Mouse (Mus musculus): ENCODE measurements around the gene Arhgef19. TPM values are rescaled to one million over a fixed set of nuclear protein-coding genes. Genes with fewer than 3 reads are reported as not detected.

The Arhgef19 gene
- polyA plus RNA-seq, 1 experiment from 2014 or later = 4.7 TPM

DNA sequence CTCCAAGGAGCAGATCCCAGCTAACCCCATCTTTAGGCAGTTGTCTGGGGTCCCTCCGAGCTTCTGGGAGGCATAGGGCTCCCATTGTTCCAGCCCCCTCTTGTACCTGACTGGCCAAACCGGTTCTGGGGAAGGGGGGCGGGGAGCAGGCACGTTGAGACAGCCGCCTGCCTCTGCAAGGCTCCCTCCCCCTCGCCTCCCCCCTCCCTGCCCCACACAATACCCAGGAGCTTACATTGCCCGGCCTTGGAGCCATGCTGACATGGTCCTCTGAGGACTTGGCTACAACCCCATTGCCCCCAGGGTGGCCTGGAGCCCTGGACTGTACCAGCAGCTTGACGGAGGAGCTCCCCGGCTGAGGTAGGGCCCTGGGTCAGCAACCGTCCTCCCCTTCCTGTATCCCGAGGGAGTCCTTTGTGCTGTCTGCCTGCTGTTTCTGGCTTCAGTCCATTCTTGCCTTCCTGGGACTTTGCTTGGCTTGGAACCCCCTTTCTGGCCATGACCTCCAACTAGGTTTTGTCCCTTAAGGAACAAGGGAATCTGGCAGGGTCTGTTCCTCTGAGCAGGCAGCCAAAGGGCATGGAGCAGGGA is 3.4 kb downstream of the Arhgef19 start:
- Histone ChIP-seq H3K27me3 (ENCODE audit: low read depth, poor library complexity, severe bottlenecking) (peaks cover 100% of the 10 kb centered on the region), H3K27ac (peak overlapping the region; percentile 72), H3K9me3 (replicated peaks) (no peaks in the 10 kb centered on the region), H3K36me3 (no peaks in the 10 kb centered on the region), H3K4me3 (peak overlapping the region; percentile 30), H3K4me1 (peaks cover 70% of the 10 kb centered on the region)
- DNase-seq (ENCODE audit: low spot score) = peak; percentile 57
- 10% methylated on average over 11 of the region's 11 CpGs for WGBS

DNA sequence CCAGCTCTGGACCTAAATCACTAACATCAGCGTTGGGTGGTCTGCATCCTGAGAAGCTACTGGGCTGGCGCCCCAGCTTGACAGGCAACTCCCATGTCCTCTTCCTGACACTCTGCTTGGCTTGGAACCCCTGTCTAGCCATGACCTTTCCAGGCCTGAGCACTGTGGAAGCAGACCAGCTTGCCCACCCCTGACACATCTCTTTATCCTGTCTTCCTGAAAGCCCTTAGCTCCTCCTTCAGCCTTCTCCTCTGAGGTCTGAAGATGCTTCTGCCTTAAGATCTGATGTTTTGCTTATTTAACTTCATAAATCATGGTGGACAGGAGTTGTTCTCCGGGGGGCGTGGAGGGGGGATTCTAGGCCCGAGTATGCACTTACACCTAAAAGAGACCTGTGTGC is 4.3 kb downstream of the Arhgef19 start:
- no peak for DNase-seq (ENCODE audit: low spot score)
- 62% methylated on average over 5 of the region's 5 CpGs for WGBS
- no peak overlapping the region for H3K27ac ChIP-seq
- peaks cover 100% of the 10 kb centered on the region for H3K27me3 ChIP-seq (ENCODE audit: low read depth, poor library complexity, severe bottlenecking)
- no peaks in the 10 kb centered on the region for H3K36me3 ChIP-seq
- H3K9me3 ChIP-seq (replicated peaks) = no peaks in the 10 kb centered on the region
- H3K4me1 ChIP-seq = peaks cover 77% of the 10 kb centered on the region
- 0 out of 2 replicates have a peak overlapping the region, but pooled peaks have one; percentile 30 for H3K4me3 ChIP-seq

DNA sequence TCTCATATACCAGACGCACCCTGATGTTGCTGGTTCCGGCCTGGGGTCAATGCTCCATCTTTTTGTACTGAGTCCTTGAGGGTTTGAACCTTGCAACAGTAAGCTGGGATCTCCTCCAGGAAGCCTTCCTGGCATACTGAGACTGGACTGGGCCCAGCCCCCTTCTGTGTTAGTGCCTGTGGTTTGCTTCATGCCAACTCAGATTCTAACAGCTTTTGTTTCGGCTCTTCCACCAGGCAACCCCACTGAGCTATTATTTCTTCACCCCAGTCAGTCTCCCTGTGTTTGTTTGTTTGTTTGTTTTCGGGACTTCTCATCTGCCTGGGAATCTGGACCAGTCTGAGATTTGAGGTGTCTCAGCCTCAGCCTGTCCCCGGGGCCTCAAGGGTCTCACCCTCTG is 5.1 kb downstream of the Arhgef19 start:
- Histone ChIP-seq H3K4me1 (peaks cover 73% of the 10 kb centered on the region), H3K27ac (peak overlapping the region; percentile 32; the same call in 1 of the 2 replicates), H3K4me3 (peak overlapping the region; percentile 11; the same call in 1 of the 2 replicates), H3K9me3 (replicated peaks) (no peaks in the 10 kb centered on the region), H3K36me3 (no peaks in the 10 kb centered on the region), H3K27me3 (ENCODE audit: low read depth, poor library complexity, severe bottlenecking) (peaks cover 100% of the 10 kb centered on the region)
- DNase-seq (ENCODE audit: low spot score) = no peak
- WGBS = 56% methylated on average over 5 of the region's 5 CpGs

DNA sequence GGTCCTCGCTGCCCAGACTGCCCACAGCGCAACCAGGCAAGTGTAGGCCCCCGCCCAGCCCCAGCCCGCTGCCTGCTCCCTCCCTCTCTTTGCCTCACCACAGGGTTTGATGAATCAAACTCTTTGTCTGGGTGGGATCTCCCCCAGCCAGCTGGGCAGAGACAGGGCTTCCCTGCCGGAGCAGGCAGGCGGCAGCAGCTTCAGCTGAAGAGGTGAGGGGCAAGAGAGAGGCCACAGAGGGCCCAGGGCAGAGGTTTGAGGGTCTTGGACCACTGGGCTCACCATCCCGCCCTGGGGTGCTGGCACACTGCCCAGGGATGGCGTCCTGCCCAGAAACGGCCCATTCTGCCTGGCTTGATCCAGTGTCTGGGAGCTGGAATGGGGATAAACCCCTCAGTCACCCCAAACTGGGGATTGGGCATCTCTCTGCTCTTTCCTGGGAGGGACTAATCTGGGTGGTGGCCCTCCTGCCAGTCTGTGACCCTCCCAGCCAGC is 5.7 kb downstream of the Arhgef19 start:
- Histone ChIP-seq H3K36me3 (no peaks in the 10 kb centered on the region), H3K4me3 (peak overlapping the region; percentile 11; the same call in 1 of the 2 replicates), H3K9me3 (replicated peaks) (no peaks in the 10 kb centered on the region), H3K27ac (peak overlapping the region; percentile 32; the same call in 1 of the 2 replicates), H3K27me3 (ENCODE audit: low read depth, poor library complexity, severe bottlenecking) (peaks cover 100% of the 10 kb centered on the region), H3K4me1 (peaks cover 67% of the 10 kb centered on the region)
- WGBS = 22% methylated on average over 9 of the region's 9 CpGs
- no peak for DNase-seq (ENCODE audit: low spot score)

DNA sequence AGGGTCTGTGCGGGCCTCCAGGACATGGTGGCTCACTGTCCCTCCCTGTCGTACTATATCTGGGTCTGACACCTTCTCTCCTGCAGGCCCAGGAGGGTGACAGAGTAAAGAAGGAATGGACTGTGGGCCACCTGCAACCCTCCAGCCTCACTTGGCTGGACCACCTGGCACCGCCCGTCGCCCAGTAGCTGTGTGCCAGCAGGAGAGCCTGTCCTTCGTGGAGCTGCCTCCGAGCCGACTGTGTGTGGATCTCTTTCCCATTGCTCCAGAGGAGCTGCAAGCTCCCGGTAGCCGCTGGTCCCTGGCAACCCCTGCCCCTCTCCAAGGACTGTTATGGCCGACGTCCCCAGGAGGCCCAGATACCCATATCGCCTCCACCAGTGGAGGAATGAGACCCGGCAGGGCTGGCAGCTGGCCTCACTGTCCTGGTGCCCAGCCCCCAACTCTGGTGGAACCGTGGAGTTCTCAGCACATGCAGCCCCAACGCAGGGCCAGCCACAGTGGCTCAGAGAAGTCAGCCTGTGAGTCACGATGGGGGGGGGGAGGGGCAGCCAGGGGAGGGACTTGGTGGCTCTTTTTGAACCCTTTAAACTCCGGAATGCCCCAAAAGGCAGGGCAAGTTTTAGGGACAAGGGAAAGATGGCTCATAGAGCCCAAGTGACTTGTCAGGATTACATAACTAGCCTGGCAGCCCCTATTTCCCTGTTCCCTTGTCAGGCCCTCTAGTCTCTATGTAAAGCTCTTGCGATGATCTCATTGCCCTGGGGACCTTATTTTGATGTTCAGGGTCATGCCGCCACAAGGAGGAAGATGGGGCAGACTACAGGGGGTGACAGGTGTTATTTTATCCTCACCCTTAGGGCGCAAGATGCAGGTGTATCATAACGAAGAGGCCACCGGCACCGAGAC is 7.0 kb downstream of the Arhgef19 start:
- H3K36me3 ChIP-seq = no peaks in the 10 kb centered on the region
- H3K27ac ChIP-seq = no peak overlapping the region
- H3K4me1 ChIP-seq = peaks cover 63% of the 10 kb centered on the region
- WGBS = 26% methylated on average over 24 of the region's 24 CpGs
- H3K4me3 ChIP-seq = 0 out of 2 replicates have a peak overlapping the region, but pooled peaks have one; percentile 53
- peaks cover 100% of the 10 kb centered on the region for H3K27me3 ChIP-seq (ENCODE audit: low read depth, poor library complexity, severe bottlenecking)
- no peaks in the 10 kb centered on the region for H3K9me3 ChIP-seq (replicated peaks)
- DNase-seq (ENCODE audit: low spot score) = no peak

DNA sequence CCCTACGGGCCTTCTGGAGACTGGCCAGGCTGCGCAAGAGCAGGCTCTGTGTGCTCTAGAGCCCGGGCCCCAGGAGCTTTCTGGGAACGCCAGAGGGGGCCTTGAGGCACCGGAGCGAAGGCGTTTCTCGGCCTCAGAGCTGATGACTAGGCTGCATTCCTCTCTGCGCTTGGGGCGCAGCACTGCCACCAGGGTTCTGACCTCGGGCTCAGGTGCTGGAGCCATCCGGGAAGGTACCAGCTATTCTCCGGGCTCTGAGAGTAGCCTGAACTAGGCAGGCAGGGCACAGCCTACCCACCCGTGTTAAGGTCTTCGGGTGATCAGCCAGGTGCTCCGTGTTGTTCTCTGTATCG is 7.7 kb downstream of the Arhgef19 start:
- Histone ChIP-seq H3K36me3 (no peaks in the 10 kb centered on the region), H3K4me3 (peak overlapping the region; percentile 53), H3K27me3 (ENCODE audit: low read depth, poor library complexity, severe bottlenecking) (peaks cover 100% of the 10 kb centered on the region), H3K9me3 (replicated peaks) (no peaks in the 10 kb centered on the region), H3K4me1 (peaks cover 59% of the 10 kb centered on the region), H3K27ac (no peak overlapping the region)
- 3% methylated on average over 17 of the region's 17 CpGs for WGBS
- DNase-seq (ENCODE audit: low spot score) = no peak

DNA sequence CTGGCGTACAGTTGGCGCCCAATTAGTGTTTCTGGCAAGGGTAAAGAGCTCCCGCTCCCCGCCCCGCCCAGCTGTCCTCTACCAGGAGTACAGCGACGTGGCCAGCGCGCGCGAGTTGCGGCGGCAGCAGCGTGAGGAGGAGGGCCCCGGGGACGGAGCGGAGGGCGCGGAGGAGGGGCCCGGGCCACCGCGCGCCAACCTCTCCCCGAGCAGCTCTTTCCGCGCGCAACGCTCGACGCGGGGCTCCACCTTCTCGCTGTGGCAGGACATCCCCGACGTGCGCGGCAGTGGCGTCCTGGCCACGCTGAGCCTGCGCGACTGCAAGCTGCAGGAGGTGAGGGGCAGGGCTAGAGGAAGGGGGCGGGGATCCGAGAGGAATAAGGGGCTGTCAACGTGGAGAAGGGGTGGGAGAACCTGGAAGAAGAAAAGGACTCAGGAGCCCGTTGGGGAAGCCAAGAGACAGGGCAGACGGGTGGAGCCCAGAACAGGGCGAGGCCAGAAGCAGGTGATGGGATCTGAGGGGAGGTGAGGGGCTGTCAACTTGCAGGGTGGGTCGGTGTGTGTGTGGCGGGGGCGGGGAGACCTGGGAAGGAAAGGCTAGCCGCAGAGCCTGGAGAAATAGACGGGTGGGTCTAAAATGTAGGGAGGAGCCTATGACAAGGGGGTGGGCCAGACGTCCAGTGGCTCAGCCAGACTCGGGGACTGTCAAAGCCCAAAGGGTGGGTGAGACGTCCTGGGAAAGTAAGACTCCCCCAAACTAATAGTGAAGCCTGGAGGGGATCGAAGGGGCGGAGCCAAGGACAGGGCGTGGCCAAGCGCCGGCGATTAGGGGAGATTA is 8.7 kb downstream of the Arhgef19 start:
- WGBS = 1% methylated on average over 60 of the region's 60 CpGs
- H3K27ac ChIP-seq = no peak overlapping the region

DNA sequence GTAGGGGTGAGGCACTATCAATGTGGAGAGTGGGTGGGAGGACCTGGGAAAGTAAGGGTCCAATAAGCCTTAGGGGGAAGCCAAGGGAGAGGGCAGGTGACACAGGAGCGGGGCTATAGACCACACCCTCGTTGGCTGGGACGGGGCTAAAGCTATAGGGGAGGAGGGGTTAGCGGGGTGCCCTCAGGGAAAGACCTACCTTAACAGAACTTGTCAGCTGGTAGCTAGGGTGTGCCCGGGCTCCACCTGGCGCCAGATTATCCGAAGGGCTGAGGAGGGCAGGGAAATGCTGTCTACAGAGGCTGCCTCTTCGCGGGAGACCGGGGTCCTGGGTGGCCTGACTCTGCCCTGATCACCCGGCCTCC is 9.3 kb downstream of the Arhgef19 start:
- WGBS = 12% methylated on average over 11 of the region's 11 CpGs
- no peak overlapping the region for H3K27ac ChIP-seq
- H3K4me1 ChIP-seq = peaks cover 44% of the 10 kb centered on the region
- H3K36me3 ChIP-seq = no peaks in the 10 kb centered on the region
- DNase-seq (ENCODE audit: low spot score) = no peak
- H3K4me3 ChIP-seq = peak overlapping the region; percentile 53; the same call in 1 of the 2 replicates
- no peaks in the 10 kb centered on the region for H3K9me3 ChIP-seq (replicated peaks)
- H3K27me3 ChIP-seq (ENCODE audit: low read depth, poor library complexity, severe bottlenecking) = peaks cover 86% of the 10 kb centered on the region

More for the DNA sequence above, 8.7 kb downstream of the Arhgef19 start:
- H3K4me3 ChIP-seq = peak overlapping the region; percentile 53
- peaks cover 92% of the 10 kb centered on the region for H3K27me3 ChIP-seq (ENCODE audit: low read depth, poor library complexity, severe bottlenecking)
- H3K9me3 ChIP-seq (replicated peaks) = no peaks in the 10 kb centered on the region
- H3K36me3 ChIP-seq = no peaks in the 10 kb centered on the region
- DNase-seq (ENCODE audit: low spot score) = peak; percentile 58
- H3K4me1 ChIP-seq = peaks cover 49% of the 10 kb centered on the region

DNA sequence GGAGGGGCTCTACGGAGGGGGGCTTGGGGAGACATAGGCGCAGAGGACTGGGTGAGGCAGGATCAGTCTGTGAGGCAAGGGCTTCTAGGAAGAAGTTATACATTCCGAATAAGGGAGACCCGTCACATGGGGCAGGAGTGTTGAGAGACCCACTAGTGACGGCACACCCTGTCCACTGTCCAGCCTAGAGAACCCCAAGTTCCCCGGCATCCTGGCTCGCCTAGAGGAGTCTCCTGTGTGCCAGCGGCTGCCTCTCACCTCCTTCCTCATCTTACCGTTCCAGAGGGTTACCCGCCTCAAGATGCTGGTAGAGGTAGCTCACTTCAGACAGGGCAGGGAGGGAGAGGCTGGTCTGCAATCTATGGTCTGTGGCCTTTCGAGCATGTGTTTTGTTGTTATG is 10.1 kb downstream of the Arhgef19 start:
- no peak for DNase-seq (ENCODE audit: low spot score)
- H3K4me1 ChIP-seq = peaks cover 51% of the 10 kb centered on the region
- peaks cover 78% of the 10 kb centered on the region for H3K27me3 ChIP-seq (ENCODE audit: low read depth, poor library complexity, severe bottlenecking)
- H3K27ac ChIP-seq = no peak overlapping the region
- H3K9me3 ChIP-seq (replicated peaks) = no peaks in the 10 kb centered on the region
- WGBS = 72% methylated on average over 11 of the region's 11 CpGs
- no peaks in the 10 kb centered on the region for H3K36me3 ChIP-seq
- no peak overlapping the region for H3K4me3 ChIP-seq

DNA sequence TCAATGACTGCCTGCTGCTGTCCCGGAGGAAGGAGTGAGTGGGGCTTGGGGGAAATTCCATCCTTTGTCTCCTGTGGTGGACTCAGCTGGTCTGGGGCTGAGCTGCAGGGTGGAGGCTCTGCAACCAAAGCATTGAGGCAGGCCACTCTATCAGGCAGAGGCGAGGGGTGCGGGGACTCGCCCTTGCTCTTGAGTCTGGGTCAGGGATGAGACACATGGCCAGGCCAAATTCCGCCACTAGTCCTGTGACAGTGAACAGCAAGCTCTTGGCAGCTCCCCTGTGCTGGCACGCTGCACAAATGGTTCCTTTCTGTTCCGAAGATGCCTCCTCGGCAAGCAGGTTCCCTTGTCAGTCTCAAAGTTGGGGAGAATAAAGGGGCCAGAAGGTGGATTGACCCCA is 11.8 kb downstream of the Arhgef19 start:
- H3K36me3 ChIP-seq = no peaks in the 10 kb centered on the region
- H3K27ac ChIP-seq = no peak overlapping the region
- 80% methylated on average over 8 of the region's 8 CpGs for WGBS
- no peak for DNase-seq (ENCODE audit: low spot score)
- H3K9me3 ChIP-seq (replicated peaks) = no peaks in the 10 kb centered on the region
- H3K27me3 ChIP-seq (ENCODE audit: low read depth, poor library complexity, severe bottlenecking) = peaks cover 71% of the 10 kb centered on the region
- peaks cover 46% of the 10 kb centered on the region for H3K4me1 ChIP-seq
- no peak overlapping the region for H3K4me3 ChIP-seq

DNA sequence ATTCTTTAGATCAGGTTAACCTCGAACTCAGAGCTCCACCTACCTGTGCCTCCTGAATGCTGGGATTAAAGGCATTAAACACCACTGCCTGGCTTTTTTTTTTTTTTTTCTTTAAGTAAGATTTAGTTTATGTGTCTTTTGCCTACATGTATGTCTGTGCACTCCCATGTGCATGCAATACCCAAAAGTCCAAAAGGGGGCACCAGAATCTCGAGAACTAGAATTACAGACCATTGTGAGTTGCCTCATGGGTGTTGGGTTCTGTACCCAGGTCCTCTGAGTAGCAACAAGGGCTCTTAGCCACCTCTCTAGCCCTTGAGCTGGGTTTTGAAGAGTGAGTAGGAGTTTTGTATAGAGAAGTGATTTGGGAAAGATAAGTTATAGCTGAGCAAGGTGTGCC is 13.3 kb downstream of the Arhgef19 start:
- Histone ChIP-seq H3K27me3 (ENCODE audit: low read depth, poor library complexity, severe bottlenecking) (peaks cover 56% of the 10 kb centered on the region), H3K9me3 (replicated peaks) (no peaks in the 10 kb centered on the region), H3K4me1 (peaks cover 39% of the 10 kb centered on the region), H3K27ac (no peak overlapping the region), H3K36me3 (no peaks in the 10 kb centered on the region), H3K4me3 (no peak overlapping the region)
- 75% methylated on average over 2 of the region's 2 CpGs for WGBS
- no peak for DNase-seq (ENCODE audit: low spot score)

DNA sequence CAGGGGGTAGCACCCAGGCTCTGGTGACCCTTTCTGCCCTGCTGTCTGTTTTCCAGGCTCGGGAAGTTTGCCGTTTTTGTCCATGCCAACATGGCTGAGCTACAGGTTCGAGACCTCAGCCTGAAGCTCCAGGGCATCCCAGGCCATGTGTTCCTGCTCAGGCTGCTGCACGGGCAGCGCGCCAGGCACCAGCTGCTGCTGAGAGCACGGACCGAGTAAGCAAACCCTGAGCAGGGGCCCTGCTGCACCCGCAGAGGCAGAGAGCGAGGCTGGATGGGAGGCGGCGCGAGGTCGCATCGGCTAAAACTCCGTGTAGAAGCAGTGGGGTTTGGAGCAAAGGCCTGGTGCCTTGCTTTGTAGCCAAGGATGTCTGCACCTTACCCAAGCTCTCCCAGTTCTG is 14.9 kb downstream of the Arhgef19 start:
- 87% methylated on average over 16 of the region's 16 CpGs for WGBS
- Histone ChIP-seq H3K27me3 (ENCODE audit: low read depth, poor library complexity, severe bottlenecking) (peaks cover 40% of the 10 kb centered on the region), H3K4me3 (no peak overlapping the region), H3K4me1 (peaks cover 26% of the 10 kb centered on the region; the same call in 1 of the 2 replicates), H3K27ac (peak overlapping the region; percentile 44), H3K36me3 (no peaks in the 10 kb centered on the region), H3K9me3 (replicated peaks) (no peaks in the 10 kb centered on the region)
- no peak for DNase-seq (ENCODE audit: low spot score)

All from limb, embryonic 10.5 days (tissue).